Mouse (Mus musculus) T-cell, adult 2 months (primary cell): Measurements from ENCODE around the gene Cptp.

Experiments used
- DNase-seq: peaks from one replicate; pipeline ENCODE4 v3.0.0; 2022; ENCODE audit warnings: low spot score

The Cptp gene

GRCm38 (mm10) chr4:155841003-155841454 lies 28.2 kb downstream of the Cptp start:
- DNase-seq, result peak; percentile 79

DNA sequence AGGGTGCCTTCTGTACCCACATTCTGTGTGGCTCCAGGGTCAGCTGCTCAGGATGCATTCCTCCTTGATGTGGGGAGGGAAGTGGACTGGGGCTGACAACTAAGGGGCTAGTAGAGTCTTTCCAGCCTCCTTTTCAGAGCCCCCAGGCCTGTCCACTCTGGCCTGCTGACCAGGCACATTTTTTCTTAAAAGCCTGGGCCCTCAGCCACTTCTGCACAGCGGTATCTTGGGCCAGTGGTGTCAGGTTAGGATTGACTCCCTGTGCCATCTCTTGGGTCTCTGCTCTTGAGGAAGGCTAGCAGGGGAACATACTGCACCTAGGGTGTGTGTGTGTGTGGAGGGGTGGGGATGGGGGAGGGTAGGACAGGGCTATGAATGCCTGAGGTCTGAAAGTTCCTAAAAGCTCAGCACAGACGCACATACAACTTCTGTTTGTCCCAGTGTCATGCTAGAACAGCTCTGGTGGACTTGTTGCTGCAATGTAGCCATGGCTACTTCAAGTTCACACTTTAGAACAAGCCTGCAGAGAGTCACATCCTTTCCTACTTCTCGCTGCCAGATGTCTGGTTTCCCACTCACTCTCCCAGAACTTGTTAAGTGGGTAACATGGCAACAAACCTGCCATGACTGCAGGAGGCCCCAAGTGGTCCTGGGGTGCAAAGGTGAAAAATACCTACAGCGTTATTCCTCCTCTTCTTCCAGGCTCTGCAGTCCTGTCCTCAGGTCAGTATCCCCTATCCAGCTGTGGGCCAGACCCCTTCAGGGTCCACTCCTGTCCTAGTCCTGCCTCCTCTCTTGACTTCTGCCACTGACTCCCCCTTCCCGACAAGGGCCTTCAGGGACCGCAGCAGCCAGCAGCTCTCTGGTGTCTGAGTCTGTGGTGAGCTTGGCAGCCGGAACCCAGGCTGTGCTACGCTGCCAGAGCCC lies 28.9 kb downstream of the Cptp start:
- DNase-seq, result no peak

DNA sequence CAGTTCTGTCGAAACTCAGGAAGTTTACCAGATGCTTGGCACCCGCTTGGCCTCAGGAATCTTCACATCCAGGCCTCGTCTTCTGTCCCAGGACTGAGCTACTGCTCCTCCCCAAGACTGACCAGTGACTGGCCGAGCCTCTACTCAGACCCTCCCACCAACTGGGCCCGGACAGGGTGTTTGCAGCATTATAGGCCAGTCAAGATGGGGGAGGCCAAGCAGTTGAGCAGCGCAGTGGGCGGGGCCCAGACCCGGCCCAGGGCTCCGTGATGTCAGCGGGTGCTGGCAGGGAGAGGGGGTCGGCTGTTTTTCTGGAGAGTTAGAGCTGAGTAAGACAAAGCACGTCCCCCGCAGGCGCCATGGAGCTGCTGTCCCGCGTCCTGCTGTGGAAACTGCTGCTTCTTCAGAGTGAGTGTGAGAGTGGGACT lies 29.7 kb downstream of the Cptp start, which contains the start of gene Mxra8:
Gene Mxra8, plus strand, starts transcription at position 198 of the 428 bp plus-strand sequence.
- DNase-seq, result no peak

GRCm38 (mm10) chr4:155838187-155839153 lies 30.8 kb downstream of the Cptp start:
- DNase-seq, result no peak

- no peak for DNase-seq
These were observed 31.7 kb downstream of the Cptp start for GRCm38 (mm10) chr4:155837404-155838010.

DNA sequence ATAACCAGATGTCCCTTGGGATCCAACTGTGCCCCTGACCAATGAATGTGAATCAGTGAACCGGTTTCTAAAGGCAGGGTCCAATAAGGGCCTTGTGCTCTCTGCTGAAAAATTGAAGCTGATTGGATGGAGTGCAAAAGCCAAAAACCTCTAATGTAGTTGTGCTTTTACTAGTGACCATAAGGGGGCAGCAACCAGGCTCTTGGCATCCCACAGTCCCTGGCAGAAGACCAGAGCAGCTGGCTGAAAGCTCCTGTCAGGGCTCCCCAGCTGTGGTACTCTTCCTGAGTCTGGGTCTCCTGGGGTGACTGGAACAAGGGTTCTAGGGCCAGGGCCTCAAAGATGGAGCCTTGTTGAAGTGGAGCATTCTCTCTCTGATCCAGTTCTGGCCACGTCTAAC lies 35.4 kb downstream of the Cptp start:
- peak; percentile 77 for DNase-seq

DNA sequence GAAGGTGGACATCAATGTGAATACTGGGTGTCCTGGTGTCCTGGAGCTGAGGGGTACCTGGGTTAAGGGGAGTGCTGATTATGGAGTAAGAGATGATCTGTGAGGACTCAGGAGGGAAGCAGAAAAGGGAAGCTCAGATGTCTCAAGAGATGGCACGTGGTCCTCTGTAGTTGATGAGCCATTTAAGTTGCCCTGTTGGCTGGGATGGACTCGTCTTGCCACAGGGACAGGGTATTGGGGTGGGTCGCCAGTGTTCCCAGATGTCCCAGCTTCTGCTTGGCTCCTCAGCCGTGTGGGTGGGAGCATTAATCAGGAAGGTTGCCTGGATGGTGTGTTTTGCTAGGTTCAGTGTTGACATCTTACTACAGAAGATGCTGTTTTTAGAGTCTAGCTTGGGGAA lies 36.0 kb downstream of the Cptp start:
- no peak for DNase-seq

DNA sequence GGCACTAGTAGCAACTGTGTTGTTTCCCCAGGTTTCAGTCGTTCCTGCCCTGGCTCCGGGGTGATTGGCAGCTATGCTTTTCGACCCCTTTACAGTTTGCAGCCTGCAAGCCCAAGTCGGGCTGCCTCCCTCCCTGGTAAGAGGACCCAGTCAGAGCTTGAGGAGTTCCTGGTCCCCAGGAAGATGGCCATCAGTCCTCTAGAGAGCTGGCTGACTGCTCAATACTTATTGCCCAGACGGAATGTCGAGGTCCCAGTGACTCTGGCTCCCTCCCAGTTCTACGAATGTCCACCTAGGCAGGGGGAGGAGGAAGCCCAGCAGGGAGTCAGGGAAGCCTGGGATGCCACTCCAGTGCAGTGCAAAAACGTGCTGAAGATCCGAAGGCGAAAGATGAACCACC lies 36.9 kb downstream of the Cptp start:
- no peak for DNase-seq

GRCm38 (mm10) chr4:155831831-155832230 lies 37.4 kb downstream of the Cptp start:
- no peak for DNase-seq

GRCm38 (mm10) chr4:155831205-155831766 lies 38.0 kb downstream of the Cptp start, which contains the start of gene Aurkaip1:
Gene Aurkaip1 (plus strand): TSS chr4:155831272.
- DNase-seq, result peak; percentile 88

- DNase-seq, result no peak
These were observed 38.6 kb downstream of the Cptp start for GRCm38 (mm10) chr4:155830596-155830995.

GRCm38 (mm10) chr4:155829866-155830265 lies 39.4 kb downstream of the Cptp start:
- DNase-seq, result no peak

- DNase-seq, result no peak
These were observed 45.8 kb downstream of the Cptp start for GRCm38 (mm10) chr4:155823443-155823842.

DNA sequence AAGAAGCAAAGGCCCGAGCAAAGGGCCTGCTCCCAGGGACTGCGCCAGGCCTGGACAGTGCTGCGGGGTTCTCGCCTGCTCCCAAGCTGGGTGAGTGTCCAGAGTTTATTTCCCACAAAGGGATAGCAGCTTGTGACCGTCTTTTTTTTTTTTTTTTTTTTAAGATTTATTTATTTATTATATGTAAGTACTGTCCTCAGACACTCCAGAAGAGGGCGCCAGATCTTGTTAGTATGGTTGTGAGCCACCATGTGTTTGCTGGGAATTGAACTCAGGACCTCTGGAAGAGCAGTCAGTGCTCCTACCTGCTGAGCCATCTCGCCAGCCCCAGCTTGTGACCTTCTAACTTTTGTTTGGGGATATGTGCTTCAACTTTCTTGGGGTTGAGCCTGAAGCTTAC lies 48.2 kb downstream of the Cptp start:
- DNase-seq, result peak; percentile 46

DNA sequence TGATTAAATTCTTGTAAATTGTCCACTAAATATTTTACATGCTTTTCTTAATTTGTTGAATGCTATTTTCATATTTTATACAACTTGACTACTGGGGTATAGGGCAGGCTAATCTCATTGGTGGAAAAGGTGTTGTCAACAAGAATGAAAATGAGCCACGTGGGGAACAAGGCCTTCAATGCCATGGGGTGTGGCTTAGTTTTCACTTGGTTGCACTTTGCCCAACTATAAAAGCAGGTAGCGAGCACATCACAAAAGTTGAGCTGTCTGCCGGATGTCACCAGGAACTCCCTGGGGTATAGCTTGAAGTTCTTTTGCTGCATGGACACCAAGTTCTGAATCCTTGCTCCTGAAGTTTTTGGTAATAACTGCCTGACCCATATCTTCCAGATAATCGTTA lies 51.7 kb downstream of the Cptp start:
- DNase-seq, result no peak
